Mouse (Mus musculus): Measurements from ENCODE around the gene Elf2. TPM values are rescaled to one million over a fixed set of nuclear protein-coding genes. Genes with fewer than 3 reads are reported as not detected.

Elf2 gene
- total and polyA plus RNA-seq, 3 experiments: 38.0 to 53.3 (median 46.5) TPM

GRCm38 (mm10) chr3:51296790-51297189 is 43.7 kb downstream of the Elf2 start:
- DNase-seq (ENCODE audit: low read depth, low spot score): no peak
- TF ChIP-seq GABPA (IDR thresholded peaks at IDR 0.05; ENCODE audit: low read depth, low read length) (no peak), ZKSCAN1 (IDR thresholded peaks at IDR 0.05; ENCODE audit: low read depth, low read length) (no peak)
- Histone ChIP-seq H3K79me2 (ENCODE audit: control insufficient read depth, insufficient read depth, low read length, poor library complexity) (no peaks in the 10 kb centered on the region), H3K27me3 (ENCODE audit: control insufficient read depth in 1 of 2, insufficient read depth in 2 of 2, low read length in 2 of 2) (no peaks in the 10 kb centered on the region), H3K27ac (ENCODE audit: control insufficient read depth, low read depth, low read length) (no peak overlapping the region), H3K4me1 (ENCODE audit: control insufficient read depth in 1 of 2, insufficient read depth in 2 of 2, low read length in 2 of 2) (no peaks in the 10 kb centered on the region; a peak in 1 of 4 replicates), H3K36me3 (ENCODE audit: control insufficient read depth in 1 of 2, insufficient read depth in 2 of 2, low read length in 2 of 2) (peaks cover 4 to 5% of the 10 kb centered on the region in 2 experiments; a peak in 3 of 4 replicates), H3K4me3 (ENCODE audit: control insufficient read depth in 1 of 2, insufficient read depth in 1 of 2, low read depth in 2 of 2, low read length in 2 of 2) (no peak overlapping the region), H3K9me3 (replicated peaks; ENCODE audit: insufficient read depth, low read length) (no peaks in the 10 kb centered on the region), H3K9ac (ENCODE audit: control insufficient read depth, low read depth, low read length, poor library complexity, severe bottlenecking) (no peak overlapping the region)

GRCm38 (mm10) chr3:51295225-51295624 is 45.2 kb downstream of the Elf2 start:
- H3K4me3 ChIP-seq (ENCODE audit: control insufficient read depth in 1 of 2, insufficient read depth in 1 of 2, low read depth in 2 of 2, low read length in 2 of 2): no peak overlapping the region
- H3K79me2 ChIP-seq (ENCODE audit: control insufficient read depth, insufficient read depth, low read length, poor library complexity): no peaks in the 10 kb centered on the region
- H3K4me1 ChIP-seq (ENCODE audit: control insufficient read depth in 1 of 2, insufficient read depth in 2 of 2, low read length in 2 of 2): peaks cover 2 to 5% of the 10 kb centered on the region in 2 experiments; a peak in 3 of 4 replicates
- TF ChIP-seq CHD2 (IDR thresholded peaks at IDR 0.05; ENCODE audit: low read length): no peak
- no peak for TF ChIP-seq SIN3A (IDR thresholded peaks at IDR 0.05; ENCODE audit: low read length)
- TF ChIP-seq MXI1 (IDR thresholded peaks at IDR 0.05; ENCODE audit: low read depth, low read length): no peak
- TF ChIP-seq USF1 (IDR thresholded peaks at IDR 0.05; ENCODE audit: low read depth, low read length): no peak
- TF ChIP-seq SMC3 (IDR thresholded peaks at IDR 0.05; ENCODE audit: low read depth, low read length): no peak
- no peak for TF ChIP-seq MAZ (IDR thresholded peaks at IDR 0.05; ENCODE audit: low read depth, low read length)
- TF ChIP-seq KAT2A (conservative IDR thresholded peaks at IDR 0.05; ENCODE audit: low read depth, low read length): no peak
- TF ChIP-seq ZMIZ1 (IDR thresholded peaks at IDR 0.05; ENCODE audit: low read depth, low read length): no peak
- no peak for TF ChIP-seq BHLHE40 (IDR thresholded peaks at IDR 0.05; ENCODE audit: borderline replicate concordance, low read depth, low read length)
- TF ChIP-seq EP300 (IDR thresholded peaks at IDR 0.05; ENCODE audit: low read depth in 1 of 2, low read length in 2 of 2): no peak
- TF ChIP-seq HCFC1 (IDR thresholded peaks at IDR 0.05; ENCODE audit: low read depth, low read length): no peak
- DNase-seq (ENCODE audit: low read depth, low spot score): peak; percentile 42
- peaks cover 3 to 7% of the 10 kb centered on the region in 2 experiments for H3K36me3 ChIP-seq (ENCODE audit: control insufficient read depth in 1 of 2, insufficient read depth in 2 of 2, low read length in 2 of 2)
- no peaks in the 10 kb centered on the region for H3K9me3 ChIP-seq (replicated peaks; ENCODE audit: insufficient read depth, low read length)
- H3K27ac ChIP-seq (ENCODE audit: control insufficient read depth, low read depth, low read length): no peak overlapping the region
- no peak overlapping the region for H3K9ac ChIP-seq (ENCODE audit: control insufficient read depth, low read depth, low read length, poor library complexity, severe bottlenecking)
- H3K27me3 ChIP-seq (ENCODE audit: control insufficient read depth in 1 of 2, insufficient read depth in 2 of 2, low read length in 2 of 2): no peaks in the 10 kb centered on the region

GRCm38 (mm10) chr3:51294251-51294650 is 46.2 kb downstream of the Elf2 start:
- no peak for DNase-seq (ENCODE audit: low read depth, low spot score)
- TF ChIP-seq ZMIZ1 (IDR thresholded peaks at IDR 0.05; ENCODE audit: low read depth, low read length) (no peak), ELF1 (IDR thresholded peaks at IDR 0.05; ENCODE audit: low read depth, low read length) (no peak), TAL1 (IDR thresholded peaks at IDR 0.05; ENCODE audit: low read length) (no peak), MYB (IDR thresholded peaks at IDR 0.05; ENCODE audit: low read depth, low read length) (no peak), MYC (IDR thresholded peaks at IDR 0.05; ENCODE audit: low read depth, low read length) (no peak), GATA1 (IDR thresholded peaks at IDR 0.05; ENCODE audit: low read depth, low read length) (no peak), MEF2A (IDR thresholded peaks at IDR 0.05; ENCODE audit: extremely low read depth, insufficient replicate concordance, low read depth, low read length, poor library complexity, severe bottlenecking) (no peak), NRF1 (IDR thresholded peaks at IDR 0.05; ENCODE audit: insufficient read depth, low read depth, low read length, poor library complexity, severe bottlenecking) (no peak), POLR2AphosphoS5 (IDR thresholded peaks at IDR 0.05; ENCODE audit: borderline replicate concordance, low read depth, low read length) (no peak), ZKSCAN1 (IDR thresholded peaks at IDR 0.05; ENCODE audit: low read depth, low read length) (no peak), CHD1 (IDR thresholded peaks at IDR 0.05; ENCODE audit: low read depth, low read length) (no peak), CHD2 (IDR thresholded peaks at IDR 0.05; ENCODE audit: low read length) (no peak), MXI1 (IDR thresholded peaks at IDR 0.05; ENCODE audit: low read depth, low read length) (no peak)
- peaks cover 2 to 11% of the 10 kb centered on the region in 2 experiments; a peak in 3 of 4 replicates for H3K4me1 ChIP-seq (ENCODE audit: control insufficient read depth in 1 of 2, insufficient read depth in 2 of 2, low read length in 2 of 2)
- H3K79me2 ChIP-seq (ENCODE audit: control insufficient read depth, insufficient read depth, low read length, poor library complexity): no peaks in the 10 kb centered on the region
- peaks cover 3 to 7% of the 10 kb centered on the region in 2 experiments for H3K36me3 ChIP-seq (ENCODE audit: control insufficient read depth in 1 of 2, insufficient read depth in 2 of 2, low read length in 2 of 2)
- no peak overlapping the region for H3K9ac ChIP-seq (ENCODE audit: control insufficient read depth, low read depth, low read length, poor library complexity, severe bottlenecking)
- H3K27ac ChIP-seq (ENCODE audit: control insufficient read depth, low read depth, low read length): no peak overlapping the region
- no peaks in the 10 kb centered on the region for H3K27me3 ChIP-seq (ENCODE audit: control insufficient read depth in 1 of 2, insufficient read depth in 2 of 2, low read length in 2 of 2)
- H3K4me3 ChIP-seq (ENCODE audit: control insufficient read depth in 1 of 2, insufficient read depth in 1 of 2, low read depth in 2 of 2, low read length in 2 of 2): no peak overlapping the region
- H3K9me3 ChIP-seq (replicated peaks; ENCODE audit: insufficient read depth, low read length): no peaks in the 10 kb centered on the region
